Mouse (Mus musculus): Measurements from ENCODE around the gene Erp44.

The Erp44 gene

DNA sequence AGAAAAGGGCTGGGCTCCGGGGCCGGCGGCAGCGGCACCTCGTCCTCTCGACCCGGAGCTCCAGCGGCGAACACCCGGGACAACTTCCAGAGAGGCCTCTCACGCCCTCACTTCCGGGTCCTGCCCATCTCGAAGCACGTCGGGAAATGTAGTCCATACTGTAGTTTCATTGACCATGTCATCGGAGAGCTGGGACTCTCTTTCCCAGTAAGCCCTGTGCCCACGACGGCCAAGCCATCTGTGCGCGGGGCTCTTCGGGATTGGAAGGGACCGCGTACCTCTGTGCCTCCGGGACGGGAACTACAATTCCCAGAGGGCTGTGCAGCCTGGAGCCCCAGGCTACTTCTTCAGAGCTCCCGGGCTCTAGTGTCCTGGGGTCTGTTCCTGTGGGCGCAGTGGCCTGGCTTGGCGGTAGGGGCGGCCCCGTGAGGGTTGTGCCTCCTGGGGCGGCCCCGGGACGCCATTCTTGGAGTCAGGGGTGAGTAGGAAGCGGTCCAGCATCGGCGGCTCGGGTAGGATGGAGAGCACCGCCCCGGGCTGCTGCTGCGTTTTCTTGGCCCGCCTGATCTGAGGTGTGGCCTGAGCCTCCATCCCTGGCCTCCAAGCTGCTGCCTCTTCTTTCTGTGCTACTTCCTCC lies at the start of gene Erp44, which contains the start of gene Invs:
Erp44 (minus strand) TSS at position 61 of the 637 bp plus-strand sequence.
Invs (plus strand) TSS at position 263 of the 637 bp plus-strand sequence.
- peak; percentile 92 for DNase-seq (ENCODE audit: low read depth, low spot score)

DNA sequence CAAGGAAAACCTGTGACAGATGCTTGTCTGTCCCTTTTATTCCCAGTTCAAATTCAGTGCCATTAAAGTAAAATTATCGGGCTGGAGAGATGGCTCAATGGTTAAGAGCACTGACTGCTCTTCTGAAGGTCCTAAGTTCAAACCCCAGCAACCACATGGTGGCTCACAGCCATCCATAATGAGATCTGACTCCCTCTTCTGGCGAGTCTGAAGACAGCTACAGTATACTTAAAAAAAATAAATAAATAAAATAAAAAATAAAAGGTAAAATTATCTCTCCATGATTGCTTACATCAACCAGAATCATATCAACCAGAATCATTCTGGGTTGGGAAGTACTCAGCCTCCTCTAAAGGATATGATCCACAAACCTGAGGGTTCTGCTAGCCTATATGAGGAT lies 48.7 kb upstream of the Erp44 start:
- no peak for DNase-seq (ENCODE audit: low read depth, low spot score)

- DNase-seq (ENCODE audit: low read depth, low spot score): no peak
These were observed 47.8 kb upstream of the Erp44 start for GRCm38 (mm10) chr4:48327192-48327591.

DNA sequence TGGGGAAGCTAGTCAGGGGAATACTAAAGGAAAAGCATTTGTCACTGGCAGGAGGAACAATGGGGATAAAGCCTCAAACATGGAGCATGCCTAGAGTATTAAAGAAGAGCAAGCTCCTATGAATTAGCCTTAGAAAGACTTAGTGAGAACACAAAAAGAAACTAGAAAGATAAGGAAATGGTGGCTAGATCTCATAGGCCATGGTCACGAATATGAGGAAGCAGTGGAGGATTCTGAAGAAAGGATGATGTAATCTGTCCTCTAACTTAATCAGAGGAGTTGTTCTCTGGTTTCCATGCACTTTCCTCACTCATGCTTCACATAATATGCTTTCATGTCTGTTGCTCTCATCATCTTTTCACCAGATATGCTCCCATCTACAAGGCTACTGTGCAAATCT lies 42.7 kb upstream of the Erp44 start:
- no peak for DNase-seq (ENCODE audit: low read depth, low spot score)

- DNase-seq (ENCODE audit: low read depth, low spot score): no peak
These were observed 41.9 kb upstream of the Erp44 start for GRCm38 (mm10) chr4:48321276-48321675.

GRCm38 (mm10) chr4:48316036-48316435 lies 36.7 kb upstream of the Erp44 start:
- no peak for DNase-seq (ENCODE audit: low read depth, low spot score)

DNA sequence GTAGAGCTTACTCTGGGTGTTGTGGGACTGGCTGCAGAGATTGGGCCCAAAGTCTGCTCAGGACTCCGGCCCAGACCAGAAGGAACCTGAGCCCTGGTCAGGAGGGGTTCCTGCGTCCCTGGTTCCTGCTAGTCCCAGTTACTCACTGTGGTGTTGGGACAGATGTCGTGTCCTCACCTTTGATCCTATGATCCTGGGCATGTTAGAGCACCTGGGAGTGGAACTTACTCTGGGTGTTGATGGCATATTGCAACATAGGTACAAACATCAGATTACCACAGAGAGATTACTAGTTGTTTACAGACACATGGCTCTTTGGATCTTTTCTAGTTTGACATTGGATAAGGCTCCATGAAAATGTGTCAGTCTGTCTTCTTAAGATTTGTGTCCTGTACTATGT lies 35.5 kb upstream of the Erp44 start:
- no peak for DNase-seq (ENCODE audit: low read depth, low spot score)

- no peak for DNase-seq (ENCODE audit: low read depth, low spot score)
These were observed 7.9 kb upstream of the Erp44 start for GRCm38 (mm10) chr4:48287086-48287757.

- DNase-seq (ENCODE audit: low read depth, low spot score): no peak
These were observed 1.8 kb upstream of the Erp44 start for GRCm38 (mm10) chr4:48281121-48281520.

DNA sequence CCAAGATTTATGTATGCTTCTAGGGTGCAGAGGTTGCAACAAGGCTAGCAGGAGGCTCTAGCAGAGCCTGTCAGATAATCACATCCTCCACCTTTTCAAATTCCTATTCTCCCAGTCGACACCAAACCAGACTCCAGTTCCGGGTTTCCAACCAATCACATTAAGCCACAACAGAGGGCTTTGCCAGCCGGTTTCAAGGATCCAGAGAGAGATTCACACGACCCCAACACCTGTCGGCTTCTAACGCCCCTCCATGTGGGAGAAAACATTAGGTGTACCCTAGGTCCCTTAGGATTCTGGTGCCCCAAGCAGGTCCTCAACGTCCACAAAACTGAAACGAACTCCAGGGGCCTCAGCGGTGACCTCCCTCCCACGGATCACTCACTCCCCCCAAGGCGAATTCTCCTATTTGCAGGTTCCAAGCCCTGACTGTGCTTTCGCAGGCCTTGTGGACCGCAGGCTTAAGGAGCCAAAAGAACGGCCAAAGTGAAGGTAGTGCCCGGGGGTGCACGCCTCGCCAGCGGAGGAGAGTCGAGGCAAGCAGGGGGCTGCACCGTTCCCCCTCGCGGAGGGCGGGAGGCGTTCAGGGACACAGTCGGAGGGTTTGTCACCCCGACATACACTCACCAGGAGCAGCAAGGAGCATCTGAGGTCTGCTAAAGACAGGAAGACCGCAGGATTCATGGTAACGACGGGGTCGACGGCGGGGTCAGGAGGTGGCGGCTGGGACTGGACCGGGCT lies 431 bp downstream of the Erp44 start:
- DNase-seq (ENCODE audit: low read depth, low spot score): peak; percentile 9

GRCm38 (mm10) chr4:48277011-48277410 lies 2.3 kb downstream of the Erp44 start:
- no peak for DNase-seq (ENCODE audit: low read depth, low spot score)

GRCm38 (mm10) chr4:48275736-48276135 lies 3.6 kb downstream of the Erp44 start:
- DNase-seq (ENCODE audit: low read depth, low spot score): no peak

GRCm38 (mm10) chr4:48273119-48273829 lies 6.1 kb downstream of the Erp44 start:
- DNase-seq (ENCODE audit: low read depth, low spot score): no peak

DNA sequence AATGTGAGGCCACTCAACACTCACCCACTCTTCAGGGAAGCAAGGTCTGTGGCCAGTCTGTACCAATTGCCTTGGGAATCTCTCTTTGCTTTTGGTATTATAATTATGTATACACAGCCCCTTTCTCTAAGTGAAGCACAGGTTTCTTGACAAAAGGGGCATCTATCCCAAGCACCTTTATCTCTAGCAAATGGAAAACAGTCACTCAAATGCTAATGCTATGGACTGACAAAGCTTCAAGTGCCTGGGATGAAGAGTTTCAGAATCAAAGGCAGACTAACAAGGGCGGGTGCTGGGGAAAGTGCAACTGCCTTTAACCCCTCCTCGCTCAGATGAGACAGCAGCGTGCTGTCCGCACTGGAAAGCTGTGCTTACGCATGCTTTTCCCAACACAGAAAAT lies 7.5 kb downstream of the Erp44 start:
- DNase-seq (ENCODE audit: low read depth, low spot score): peak; percentile 48

- DNase-seq (ENCODE audit: low read depth, low spot score): no peak
These were observed 8.8 kb downstream of the Erp44 start for GRCm38 (mm10) chr4:48270532-48270931.

GRCm38 (mm10) chr4:48268127-48268526 lies 11.2 kb downstream of the Erp44 start:
- no peak for DNase-seq (ENCODE audit: low read depth, low spot score)

DNA sequence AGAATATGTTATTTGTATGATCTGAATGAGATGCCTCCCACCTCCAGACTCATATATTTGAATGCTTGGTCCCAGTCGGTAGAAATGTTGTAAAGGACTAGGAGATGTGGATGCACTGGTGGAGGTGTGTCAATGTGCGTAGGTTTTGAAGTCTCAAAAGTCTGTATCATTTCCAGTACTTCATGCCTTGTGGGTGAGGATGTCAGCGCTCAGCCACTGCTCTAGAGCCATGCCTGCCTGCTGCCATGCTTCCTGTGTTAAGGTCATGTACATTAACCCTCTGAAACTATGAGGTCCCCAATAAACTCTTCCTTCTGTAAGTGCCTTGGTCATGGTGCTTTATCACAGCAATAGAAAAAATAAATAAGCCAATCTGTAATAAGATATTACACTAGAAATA lies 11.7 kb downstream of the Erp44 start:
- no peak for DNase-seq (ENCODE audit: low read depth, low spot score)

DNA sequence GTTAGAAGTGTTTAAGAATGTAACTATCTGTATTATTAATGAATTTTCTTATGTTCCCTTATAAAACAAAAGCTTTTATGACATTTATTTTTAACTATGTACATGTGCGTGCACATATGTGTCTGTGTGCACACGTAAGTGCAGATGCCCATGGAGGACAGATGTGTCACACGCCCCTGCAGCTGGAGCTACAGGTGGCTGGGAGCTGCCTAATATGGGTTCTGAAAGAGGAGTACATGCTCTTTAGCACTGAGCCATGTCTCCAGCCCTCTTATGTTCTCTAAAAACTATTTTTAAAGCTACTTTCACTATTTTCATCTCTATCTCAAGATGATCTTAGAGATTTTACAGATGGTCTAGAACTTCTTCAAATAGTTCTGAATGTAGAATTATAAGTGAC lies 21.3 kb downstream of the Erp44 start:
- DNase-seq (ENCODE audit: low read depth, low spot score): no peak

- DNase-seq (ENCODE audit: low read depth, low spot score): no peak
These were observed 26.1 kb downstream of the Erp44 start for GRCm38 (mm10) chr4:48253266-48253665.

- DNase-seq (ENCODE audit: low read depth, low spot score): no peak
These were observed 35.1 kb downstream of the Erp44 start for GRCm38 (mm10) chr4:48244280-48244679.

- no peak for DNase-seq (ENCODE audit: low read depth, low spot score)
These were observed 35.6 kb downstream of the Erp44 start for GRCm38 (mm10) chr4:48243737-48244136.

- no peak for DNase-seq (ENCODE audit: low read depth, low spot score)
These were observed 36.9 kb downstream of the Erp44 start for GRCm38 (mm10) chr4:48242482-48242881.
